Mouse (Mus musculus) stomach, postnatal 0 days (tissue): ENCODE measurements around the gene Gm15517.

Experiments used
- CTCF ChIP-seq: IDR thresholded peaks from 2 replicates; pipeline ENCODE4 v1.5.1; 2016; ENCODE audit warnings: antibody characterized with exemption, low read depth, mild to moderate bottlenecking, moderate library complexity
- EP300 ChIP-seq: optimal IDR thresholded peaks from 2 replicates; pipeline ENCODE3; 2016; ENCODE audit warnings: antibody characterized with exemption

DNA sequence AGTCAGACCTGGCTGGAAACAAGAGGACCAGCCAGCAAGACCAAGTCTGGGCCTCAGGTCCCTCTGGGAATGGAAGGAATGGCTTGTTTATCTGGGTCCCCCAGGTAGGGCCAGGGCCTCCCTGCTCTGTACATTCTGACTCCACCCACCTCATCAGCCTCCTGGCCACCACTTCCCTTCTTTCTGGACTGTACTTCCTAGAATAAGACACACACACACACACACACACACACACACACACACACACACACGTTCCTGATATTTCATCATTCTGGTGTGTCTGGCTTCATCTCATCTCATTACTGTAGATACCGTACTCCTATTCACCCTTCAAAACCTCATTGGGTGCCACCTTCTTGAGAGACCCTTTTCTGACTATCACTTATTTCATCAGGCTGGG lies 8.2 kb downstream of the Gm15517 start:
- no peak for TF ChIP-seq CTCF
- no peak for TF ChIP-seq EP300
